Mouse (Mus musculus) liver, postnatal 0 days (tissue): Measurements from ENCODE around the gene Foxk1. TPM values are rescaled to one million over a fixed set of nuclear protein-coding genes. Genes with fewer than 3 reads are reported as not detected.

ENCODE experiments used
- ATAC-seq: fragments of 200-750 bp; cut with Nextera tagmentation; 2 replicates; pipeline ENCODE4 v1.8.0; 2017; ENCODE audit warnings: mild to moderate bottlenecking, moderate library complexity
- DNase-seq: peaks from one replicate; pipeline ENCODE4 v3.0.0-alpha.2; 2016
- H3K27ac ChIP-seq: fragments of 300-500 bp; sonication (generic); 2 replicates; pipeline ENCODE4 v1.5.1; 2014; ENCODE audit warnings: antibody characterized with exemption, moderate library complexity, mild to moderate bottlenecking, low read depth
- H3K27me3 ChIP-seq: fragments of 300-500 bp; sonication (generic); 2 replicates; pipeline ENCODE4 v1.6.1; 2014; ENCODE audit warnings: low read length, control low read depth, mixed read lengths; ENCODE audit not compliant: insufficient read depth
- H3K36me3 ChIP-seq: fragments of 300-500 bp; sonication (generic); replicated peaks from 2 replicates; pipeline ENCODE4 v1.6.1; 2014; ENCODE audit warnings: mild to moderate bottlenecking, control low read depth, low read length, moderate library complexity, mixed read lengths; ENCODE audit not compliant: insufficient read depth
- H3K4me1 ChIP-seq: fragments of 300-500 bp; sonication (generic); 2 replicates; pipeline ENCODE4 v1.6.1; 2014; ENCODE audit warnings: antibody characterized with exemption, mild to moderate bottlenecking, control low read depth; ENCODE audit not compliant: insufficient read depth
- H3K4me2 ChIP-seq: fragments of 300-500 bp; sonication (generic); 2 replicates; pipeline ENCODE4 v1.6.1; 2014; ENCODE audit warnings: low read depth, mild to moderate bottlenecking, low read length, moderate library complexity, mixed read lengths
- H3K4me3 ChIP-seq: fragments of 300-500 bp; sonication (generic); 2 replicates; pipeline ENCODE4 v1.5.1; 2014; ENCODE audit warnings: low read depth, low read length
- H3K9ac ChIP-seq: fragments of 300-500 bp; sonication (generic); replicated peaks from 2 replicates; pipeline ENCODE4 v1.6.1; 2014; ENCODE audit warnings: mild to moderate bottlenecking, moderate library complexity
- H3K9me3 ChIP-seq: fragments of 300-500 bp; sonication (generic); 2 replicates; pipeline ENCODE4 v1.6.1; 2016; ENCODE audit warnings: mild to moderate bottlenecking, control low read depth, low read length, mixed read lengths
- CTCF ChIP-seq: sonication (generic); IDR thresholded peaks from 2 replicates; pipeline ENCODE4 v1.5.1; 2016; ENCODE audit warnings: antibody characterized with exemption, low read depth
- EP300 ChIP-seq: IDR thresholded peaks from 2 replicates; pipeline ENCODE4 v1.6.1; 2016; ENCODE audit warnings: antibody characterized with exemption, low read depth, mild to moderate bottlenecking
- WGBS: fragments of 180-500 bp; shearing (Covaris S2); extraction: QIAGEN DNeasy Blood & Tissue Kit; methylation state at CpG from one replicate; pipeline ENCODE4 v1.1.7; 2014; ENCODE audit not compliant: insufficient replicate concordance; 5-methylcytosine and 5-hydroxymethylcytosine counted together
- polyA plus RNA-seq: library from polyadenylated mRNA; unstranded; fragments of >200 nt; fragmentation: Nextera tagmentation; extraction: Ambion mirVana; gene quantifications from 2 replicates; pipeline ENCODE4 v1.2.1, GENCODE M21; 2015

Foxk1 gene
- polyA plus RNA-seq, 1 experiment from 2014 or later: 1.7 TPM

DNA sequence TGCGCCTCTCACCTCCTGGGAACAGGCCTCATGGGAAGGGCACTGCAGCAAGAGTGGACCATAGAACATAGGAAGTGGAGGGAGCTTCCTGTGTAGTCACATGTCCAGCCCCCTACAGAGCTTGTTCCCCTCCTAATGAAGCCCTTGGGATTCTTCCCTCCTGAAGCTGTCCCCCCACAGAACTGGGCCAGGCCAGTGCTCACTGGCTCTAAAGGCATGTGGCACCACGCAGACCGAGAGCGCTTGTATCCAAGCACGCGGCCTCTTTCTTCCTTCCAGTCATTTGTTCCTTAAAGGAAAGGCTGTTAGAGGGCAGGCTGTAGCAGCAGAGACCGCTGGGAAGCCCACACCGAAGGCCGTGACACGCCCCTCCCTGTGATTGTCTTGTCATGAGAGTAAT, 26.6 kb downstream of the Foxk1 start:
- no peak for TF ChIP-seq EP300
- no peak for TF ChIP-seq CTCF
- ATAC-seq (no peak), DNase-seq (no peak)
- H3K4me3 ChIP-seq: no peak overlapping the region
- H3K27ac ChIP-seq: 0 out of 2 replicates have a peak overlapping the region, but pooled peaks have one; percentile 18
- 0 out of 2 replicates have a peak, but pooled peaks cover 2% of the 10 kb centered on the region for H3K36me3 ChIP-seq
- no peaks in the 10 kb centered on the region for H3K27me3 ChIP-seq
- WGBS: 81% methylated on average over 10 of the region's 10 CpGs
- no peaks in the 10 kb centered on the region for H3K9me3 ChIP-seq
- peaks cover 47% of the 10 kb centered on the region for H3K4me1 ChIP-seq
- H3K4me2 ChIP-seq: no peak overlapping the region
- H3K9ac ChIP-seq: no peak overlapping the region

DNA sequence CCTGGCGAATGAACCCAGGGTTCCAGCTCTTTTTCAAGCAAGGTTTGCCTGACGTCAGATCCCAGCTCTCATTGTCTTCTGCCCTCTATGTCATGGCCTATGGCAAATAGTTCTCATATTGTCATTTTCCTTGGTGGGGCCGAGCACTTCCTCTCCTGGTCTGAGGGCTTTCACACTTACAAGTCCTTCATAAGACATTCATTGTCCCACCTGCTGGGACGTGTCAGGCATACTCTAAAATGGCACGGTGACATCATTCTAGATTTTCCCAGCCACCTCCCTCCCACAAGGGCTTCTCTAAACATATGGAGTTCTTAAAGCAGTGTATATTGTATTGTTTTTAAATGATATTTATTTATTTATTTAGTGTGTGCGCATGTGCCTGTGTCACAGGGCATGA, 27.4 kb downstream of the Foxk1 start:
- DNase-seq (no peak), ATAC-seq (no peak)
- TF ChIP-seq EP300 (no peak), CTCF (no peak)
- Histone ChIP-seq H3K4me2 (no peak overlapping the region), H3K9me3 (no peaks in the 10 kb centered on the region), H3K27ac (0 out of 2 replicates have a peak overlapping the region, but pooled peaks have one; percentile 3), H3K27me3 (no peaks in the 10 kb centered on the region), H3K9ac (no peak overlapping the region), H3K4me1 (peaks cover 47% of the 10 kb centered on the region), H3K4me3 (no peak overlapping the region), H3K36me3 (peaks cover 2% of the 10 kb centered on the region; the same call in 1 of the 2 replicates)
- 75% methylated on average over 6 of the region's 6 CpGs for WGBS

DNA sequence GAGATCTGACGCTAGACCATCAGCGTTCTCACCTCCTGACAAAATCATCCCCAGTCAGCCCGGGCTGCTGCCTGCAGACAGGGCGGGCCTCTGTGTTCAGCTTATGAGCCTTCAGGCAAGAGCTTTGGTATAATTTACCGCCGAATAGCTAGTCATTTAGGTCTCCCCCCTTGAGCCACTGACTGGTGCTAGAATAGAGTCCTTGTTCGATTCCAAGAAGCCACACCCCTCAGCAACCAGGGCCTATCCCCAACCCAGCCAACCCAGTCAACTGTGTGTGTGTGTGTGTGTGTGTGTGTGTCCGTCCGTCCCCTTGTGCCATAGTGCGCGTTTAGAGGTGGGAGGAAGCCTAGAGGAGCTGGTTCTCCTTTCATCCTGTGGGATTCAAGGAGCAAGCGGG, 29.7 kb downstream of the Foxk1 start:
- no peak overlapping the region for H3K4me2 ChIP-seq
- DNase-seq (no peak), ATAC-seq (no peak)
- 85% methylated on average over 12 of the region's 12 CpGs for WGBS
- H3K9ac ChIP-seq: no peak overlapping the region
- no peaks in the 10 kb centered on the region for H3K27me3 ChIP-seq
- no peak overlapping the region for H3K27ac ChIP-seq
- no peaks in the 10 kb centered on the region for H3K9me3 ChIP-seq
- TF ChIP-seq CTCF: no peak
- TF ChIP-seq EP300: no peak
- peaks cover 15% of the 10 kb centered on the region for H3K36me3 ChIP-seq
- no peak overlapping the region for H3K4me3 ChIP-seq
- H3K4me1 ChIP-seq: peaks cover 24% of the 10 kb centered on the region

DNA sequence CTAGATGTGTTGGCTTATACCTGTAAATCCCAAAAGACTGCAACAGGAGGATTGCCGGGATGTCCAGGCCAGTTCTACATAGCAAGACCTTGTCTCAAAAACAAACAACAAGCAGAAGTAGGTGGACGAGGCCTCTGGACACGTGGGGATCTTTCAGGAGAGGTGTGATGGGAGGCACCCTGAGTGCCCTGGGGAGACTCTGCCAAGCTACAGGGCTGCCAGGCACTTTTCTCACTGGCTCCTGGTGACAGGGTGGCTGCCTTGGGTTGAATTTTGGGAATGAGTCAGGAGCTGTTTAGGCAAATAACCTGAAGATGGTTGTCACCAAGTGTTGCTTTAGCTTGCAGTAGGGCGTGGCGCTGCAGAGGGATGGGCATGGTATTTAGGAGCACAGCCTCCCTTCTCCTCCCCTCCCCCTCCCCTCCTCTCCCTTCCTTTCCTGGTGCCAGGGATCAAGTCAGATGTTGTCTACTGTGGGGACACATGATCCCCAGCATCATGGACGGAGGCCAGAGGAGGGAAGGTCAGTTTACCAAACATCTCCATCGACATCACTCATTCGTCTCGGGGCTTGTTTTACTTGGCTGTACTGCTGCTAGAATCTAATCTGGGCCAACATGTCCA, 30.6 kb downstream of the Foxk1 start:
- no peak for TF ChIP-seq CTCF
- no peak for TF ChIP-seq EP300
- Histone ChIP-seq H3K9ac (no peak overlapping the region), H3K36me3 (peaks cover 21% of the 10 kb centered on the region), H3K9me3 (no peaks in the 10 kb centered on the region), H3K4me1 (peaks cover 15% of the 10 kb centered on the region), H3K27me3 (no peaks in the 10 kb centered on the region), H3K27ac (no peak overlapping the region), H3K4me3 (no peak overlapping the region), H3K4me2 (no peak overlapping the region)
- 77% methylated on average over 9 of the region's 9 CpGs for WGBS
- DNase-seq (no peak), ATAC-seq (peak; percentile 37; the same call in 1 of the 2 replicates)

DNA sequence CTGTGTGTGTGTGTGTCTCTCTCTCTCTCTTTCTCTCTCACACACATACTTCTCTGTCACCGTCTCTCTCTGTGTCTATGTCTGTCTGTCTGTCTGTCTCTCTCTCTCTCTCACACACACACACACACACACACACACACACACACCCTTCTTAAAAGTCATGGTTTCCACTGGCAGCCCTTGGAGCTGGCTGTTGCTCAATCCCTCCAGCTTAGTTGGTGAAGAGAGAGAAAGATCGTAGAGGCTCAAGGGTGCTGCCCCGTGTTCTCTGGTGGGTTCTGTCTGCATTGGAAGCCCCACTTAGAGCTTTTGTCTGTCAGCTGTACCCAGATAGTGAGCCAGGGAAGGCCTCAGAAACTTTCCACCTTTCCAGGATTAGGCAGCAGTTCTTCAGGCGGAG, 31.4 kb downstream of the Foxk1 start:
- no peak for ATAC-seq
- 69% methylated on average over 4 of the region's 4 CpGs for WGBS
- TF ChIP-seq EP300: no peak
- TF ChIP-seq CTCF: no peak
- H3K9me3 ChIP-seq: no peaks in the 10 kb centered on the region
- peaks cover 10% of the 10 kb centered on the region for H3K4me1 ChIP-seq
- no peak overlapping the region for H3K4me3 ChIP-seq
- H3K9ac ChIP-seq: no peak overlapping the region
- H3K27me3 ChIP-seq: no peaks in the 10 kb centered on the region
- no peak for DNase-seq
- H3K4me2 ChIP-seq: no peak overlapping the region
- peaks cover 21% of the 10 kb centered on the region for H3K36me3 ChIP-seq
- H3K27ac ChIP-seq: no peak overlapping the region

DNA sequence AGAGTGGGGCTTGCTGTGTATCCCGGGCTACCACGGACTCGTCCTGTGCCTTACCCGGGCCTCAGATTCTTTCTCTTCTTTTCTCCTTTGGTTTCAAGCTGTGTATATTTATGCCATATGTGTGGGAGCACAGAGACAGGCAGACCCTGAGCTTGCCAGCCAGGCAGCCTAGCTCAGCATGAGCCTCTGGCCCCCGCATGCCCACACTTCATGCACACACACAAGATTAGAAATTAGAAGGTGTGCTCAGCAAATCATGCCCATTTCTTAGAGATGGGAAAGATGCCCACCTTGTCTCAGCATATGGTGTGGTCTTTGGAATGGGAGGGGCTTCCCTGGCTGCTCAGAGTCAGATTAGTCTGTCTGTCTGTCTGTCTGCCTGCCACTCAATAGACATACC, 32.8 kb downstream of the Foxk1 start:
- H3K4me3 ChIP-seq: no peak overlapping the region
- H3K4me2 ChIP-seq: no peak overlapping the region
- DNase-seq (no peak), ATAC-seq (no peak)
- 79% methylated on average over 5 of the region's 5 CpGs for WGBS
- no peaks in the 10 kb centered on the region for H3K27me3 ChIP-seq
- H3K4me1 ChIP-seq: peaks cover 8% of the 10 kb centered on the region
- H3K27ac ChIP-seq: no peak overlapping the region
- peaks cover 21% of the 10 kb centered on the region for H3K36me3 ChIP-seq
- H3K9ac ChIP-seq: no peak overlapping the region
- H3K9me3 ChIP-seq: no peaks in the 10 kb centered on the region
- TF ChIP-seq EP300 (no peak), CTCF (no peak)
